Mouse (Mus musculus) T-helper 17 cell (primary cell): ENCODE measurements at regions not wholly inside any gene's neighbourhood (a gene's known extent, or its start where the extent isn't known, plus 50 kb on each side); places are given as distances from the start of the nearest gene placed in this dataset.

Experiments used
- in situ Hi-C, 2 experiments: fragments of 300-600 bp; cut with MboI, MseI; formaldehyde crosslinking; loops; 1 replicate in 1 of 2; 2 replicates in 1 of 2; pipeline ENCODE4 v1.15.1; 2025; ENCODE audit warnings: high pct_unique_total_duplicates in 2 of 2

DNA sequence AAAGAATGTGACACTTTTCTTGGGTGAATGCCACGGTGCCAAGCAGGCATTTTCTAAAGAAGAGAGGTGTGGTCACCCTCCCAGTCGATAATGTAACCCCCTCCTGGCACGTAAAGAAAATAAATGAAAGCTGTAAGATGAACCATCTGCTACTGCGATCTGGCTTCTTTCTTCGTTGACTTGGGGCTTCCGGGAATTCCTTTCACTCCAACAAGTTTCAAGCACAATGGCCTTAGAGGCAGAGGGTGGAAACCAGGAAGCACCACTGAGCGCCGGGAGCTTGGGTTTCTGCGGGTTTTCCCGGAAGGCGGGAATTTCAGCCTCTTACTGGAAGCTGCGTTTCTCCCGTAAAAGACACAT is 203.5 kb downstream of the C1d start:
- in situ Hi-C loops = loop anchor here in 1 of 2 experiments (25.0 kb wide), 1 partner anchor 1024 kb away; no protein-coding TSS in a partner anchor

DNA sequence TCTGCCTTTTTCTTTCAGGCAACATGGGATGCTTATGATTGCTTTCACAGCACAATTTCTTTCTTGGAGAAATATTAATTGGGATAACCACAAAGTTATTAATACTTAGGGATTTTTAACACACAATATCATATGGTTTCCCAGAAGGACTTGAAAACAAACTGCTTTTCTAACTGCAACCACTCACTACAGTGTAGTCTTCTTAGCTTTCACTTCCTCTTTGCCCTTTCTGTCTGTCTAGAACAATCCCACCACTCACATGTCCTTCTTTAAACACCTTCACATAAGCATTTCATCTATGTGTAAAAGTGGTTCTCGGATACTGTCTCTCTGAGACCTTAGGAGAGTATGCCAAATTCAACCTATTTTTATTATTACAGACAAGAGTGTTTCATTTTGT is 204.3 kb downstream of the C1d start:
- in situ Hi-C loops = loop anchor here in 1 of 2 experiments (25.0 kb wide), 1 partner anchor 1024 kb away; no protein-coding TSS in a partner anchor

DNA sequence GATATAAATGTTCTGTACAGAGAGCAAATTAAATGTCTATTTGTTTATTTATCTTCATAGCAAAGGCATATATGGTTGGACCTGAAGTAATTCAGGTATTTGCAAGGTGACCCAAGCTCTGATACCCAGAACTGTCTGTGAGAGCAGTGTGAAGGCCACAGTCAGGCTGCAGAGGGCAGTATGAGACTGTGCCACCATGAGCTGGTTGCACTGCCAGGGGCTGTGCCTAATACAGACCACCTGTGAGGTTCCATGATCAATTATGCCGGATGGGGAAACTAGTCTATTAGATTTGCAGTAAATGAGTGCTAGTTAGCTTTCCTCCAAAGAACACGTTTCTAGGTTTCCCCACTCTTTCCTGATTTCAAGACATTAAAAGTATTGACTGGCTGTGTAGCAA is 207.5 kb downstream of the C1d start:
- in situ Hi-C loops = loop anchor here in 1 of 2 experiments (25.0 kb wide), 1 partner anchor 1028 kb away; no protein-coding TSS in a partner anchor

DNA sequence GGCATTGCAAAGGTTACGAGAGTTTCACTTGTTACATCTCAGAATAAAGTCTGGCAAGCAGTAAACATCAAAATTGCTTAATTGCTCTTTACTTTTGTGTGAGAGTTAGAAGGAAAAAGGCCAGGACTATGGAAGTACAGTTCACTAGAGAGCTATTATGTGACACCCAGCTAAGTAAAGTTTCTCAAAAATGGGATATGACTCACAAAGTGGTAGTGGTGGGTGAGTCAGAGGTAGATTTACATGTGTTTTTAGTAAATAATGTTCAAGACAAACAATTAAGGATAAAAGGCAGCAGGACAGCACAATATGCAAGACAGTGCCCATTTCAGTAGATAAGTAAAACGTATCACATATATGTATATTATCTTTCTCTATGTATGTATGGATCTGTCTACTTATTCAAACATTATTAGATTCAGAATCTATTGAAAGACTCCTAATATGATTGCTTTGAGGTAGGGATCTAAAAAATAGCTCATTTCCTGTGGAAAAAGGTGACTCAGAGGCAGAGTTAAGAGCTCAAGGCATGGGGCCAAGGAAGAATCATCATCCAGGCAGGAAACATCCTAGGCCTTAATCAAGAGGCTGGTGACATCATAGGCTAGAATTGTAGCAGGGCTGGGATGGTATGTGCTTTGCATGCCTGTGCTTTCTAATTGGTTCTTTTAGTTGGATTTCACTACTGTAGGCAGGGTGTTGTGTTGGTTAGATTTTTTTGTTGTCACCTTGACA is 211.2 kb downstream of the C1d start:
- in situ Hi-C loops = loop anchor here in 1 of 2 experiments (25.0 kb wide), 1 partner anchor 1031 kb away; no protein-coding TSS in a partner anchor

DNA sequence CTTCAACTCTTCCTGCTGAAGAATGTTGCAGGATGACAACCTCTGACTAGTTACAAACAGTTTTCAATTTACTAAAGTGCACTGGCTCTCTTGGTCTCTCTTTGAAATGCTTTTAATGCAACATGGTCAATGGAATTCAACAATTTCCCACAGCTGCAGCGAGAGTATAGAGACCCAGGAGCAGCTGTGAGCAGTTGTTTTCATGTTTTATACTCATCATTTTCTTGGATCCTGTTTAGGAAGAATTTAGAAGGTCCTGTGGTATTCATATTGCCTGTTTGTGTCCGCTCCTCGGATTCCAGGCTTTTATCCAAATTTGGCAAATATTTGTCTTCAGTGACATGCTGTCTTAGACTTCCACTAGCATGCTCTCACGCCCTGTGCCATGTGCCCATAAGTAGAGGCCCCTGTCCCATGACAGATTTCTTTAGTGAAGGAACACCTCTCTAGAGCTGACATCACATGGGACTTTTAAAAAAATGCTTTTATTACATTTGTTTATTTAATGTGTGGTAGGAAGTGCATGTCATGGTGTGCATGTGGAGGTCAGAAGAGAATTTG is 224.1 kb downstream of the C1d start:
- in situ Hi-C loops = no loop called here

DNA sequence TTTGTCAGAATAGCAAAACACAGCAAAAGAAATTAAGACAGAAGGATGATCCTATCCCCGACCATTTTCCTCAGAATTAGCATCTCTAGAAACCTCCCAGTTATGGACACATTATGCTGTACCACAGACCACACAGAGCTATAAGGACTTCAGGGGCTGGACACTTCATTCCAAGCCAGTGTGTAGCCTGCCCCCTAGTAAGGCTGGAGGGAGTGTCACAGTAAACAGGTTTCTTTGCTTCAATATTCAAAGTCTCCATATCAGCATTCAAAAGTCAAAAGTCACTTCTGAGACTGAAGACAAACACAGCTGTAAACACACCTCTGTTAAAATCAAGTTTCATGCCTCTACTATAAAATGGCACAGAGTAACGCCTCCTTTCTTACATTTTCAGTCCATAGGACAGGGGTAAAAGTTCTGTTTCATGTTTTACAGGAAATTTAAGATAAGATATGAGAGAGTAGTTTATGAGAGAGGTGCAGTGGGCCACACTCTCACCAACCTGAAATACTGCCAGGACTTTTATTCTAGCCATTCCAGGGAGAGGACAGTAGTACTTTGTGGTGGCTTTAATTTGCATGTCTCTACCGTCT is 226.6 kb downstream of the C1d start:
- in situ Hi-C loops = no loop called here

DNA sequence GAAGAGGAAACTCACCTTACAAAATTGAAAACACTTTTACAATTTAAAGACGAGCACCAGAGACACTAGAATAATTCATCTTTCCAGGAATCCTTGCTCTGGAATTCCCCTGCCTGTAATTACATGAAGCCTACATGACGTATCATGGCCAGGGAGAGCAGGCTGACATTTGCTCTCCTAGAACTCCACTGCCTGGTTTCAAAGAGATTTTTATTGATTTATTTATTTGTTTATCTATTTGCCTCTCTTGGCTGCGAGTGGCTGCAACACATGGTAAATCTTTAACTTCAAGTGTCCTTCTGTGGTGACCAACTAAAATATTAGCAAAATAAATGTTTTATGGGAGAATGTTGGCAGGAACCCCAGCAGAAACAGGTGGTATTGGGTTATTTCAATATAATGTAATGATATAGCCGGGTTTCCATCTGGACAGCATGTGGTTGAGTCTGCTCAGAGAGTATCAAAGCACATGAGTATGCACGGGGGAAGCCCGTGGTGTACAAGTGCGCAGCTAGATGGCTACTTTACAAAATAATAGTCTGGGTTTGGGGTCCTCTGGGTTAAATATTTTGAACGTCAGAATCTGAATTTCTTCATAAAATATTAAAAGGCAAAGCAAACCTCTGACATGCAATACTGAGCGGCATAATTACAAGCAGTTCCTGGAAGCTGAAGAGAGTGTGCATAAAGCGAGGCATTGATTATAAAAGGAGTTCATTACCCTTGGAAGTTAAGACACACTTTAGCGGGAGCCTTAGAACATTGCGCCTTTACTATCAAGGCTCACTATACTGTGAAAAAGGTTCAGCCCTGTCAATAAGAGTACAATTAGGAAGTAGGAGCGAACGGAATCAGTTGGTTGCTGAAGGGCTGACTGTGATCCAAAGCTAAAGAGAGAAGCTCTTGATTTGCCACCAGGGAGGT is 244.0 kb downstream of the C1d start:
- in situ Hi-C loops = no loop called here

DNA sequence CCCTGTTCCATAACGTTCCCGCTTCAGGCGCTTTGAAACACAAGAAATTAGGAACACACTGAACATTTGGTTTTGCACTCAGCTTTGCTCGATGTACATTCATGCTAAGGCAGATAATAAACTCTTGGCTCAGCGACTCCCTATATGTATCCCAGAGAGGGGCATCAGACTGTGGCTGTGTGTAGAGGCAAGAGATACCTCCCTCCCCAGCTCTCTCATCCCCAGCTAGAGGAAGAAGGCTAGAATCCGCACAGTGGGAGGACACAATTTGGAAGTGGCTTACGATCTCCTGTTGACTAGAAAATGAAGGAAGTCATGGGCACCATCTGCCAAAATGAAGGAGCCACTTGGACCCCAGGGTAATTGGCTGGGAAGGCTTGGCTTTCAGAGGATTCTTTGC is 244.7 kb downstream of the C1d start:
- in situ Hi-C loops = no loop called here

DNA sequence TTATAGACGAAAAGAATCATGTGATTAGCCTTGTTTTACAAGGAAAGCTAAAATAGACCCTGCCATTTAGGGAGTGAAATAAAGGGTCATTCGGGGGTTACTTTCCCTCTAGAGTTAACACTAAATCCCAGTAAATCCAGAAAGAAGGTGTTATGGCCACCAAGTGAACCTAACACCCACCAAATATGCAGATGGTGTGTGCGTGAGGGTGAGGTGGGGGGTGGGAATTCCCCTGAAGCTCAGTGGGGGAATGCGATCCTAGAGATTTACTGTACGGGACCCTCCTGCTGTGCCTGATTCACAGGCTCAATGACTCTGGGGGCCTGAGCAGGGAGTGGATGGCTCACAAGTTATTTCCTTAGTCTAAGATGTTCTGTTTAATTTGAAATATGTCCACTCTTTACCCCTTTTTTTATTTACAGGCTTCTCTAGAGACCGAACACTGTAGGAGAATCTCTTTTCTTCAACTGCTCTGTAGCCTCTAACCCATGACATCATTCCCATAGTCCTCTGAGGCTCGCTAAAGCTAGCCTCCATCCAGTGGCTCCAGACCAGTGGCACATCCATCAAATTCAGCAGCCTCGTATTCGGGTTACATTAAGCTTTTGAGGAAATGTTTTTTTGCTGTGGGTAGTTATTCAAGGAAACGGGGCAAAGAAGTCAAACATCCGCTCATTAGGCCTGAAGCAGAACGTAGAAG is 265.0 kb downstream of the C1d start:
- in situ Hi-C loops = no loop called here

DNA sequence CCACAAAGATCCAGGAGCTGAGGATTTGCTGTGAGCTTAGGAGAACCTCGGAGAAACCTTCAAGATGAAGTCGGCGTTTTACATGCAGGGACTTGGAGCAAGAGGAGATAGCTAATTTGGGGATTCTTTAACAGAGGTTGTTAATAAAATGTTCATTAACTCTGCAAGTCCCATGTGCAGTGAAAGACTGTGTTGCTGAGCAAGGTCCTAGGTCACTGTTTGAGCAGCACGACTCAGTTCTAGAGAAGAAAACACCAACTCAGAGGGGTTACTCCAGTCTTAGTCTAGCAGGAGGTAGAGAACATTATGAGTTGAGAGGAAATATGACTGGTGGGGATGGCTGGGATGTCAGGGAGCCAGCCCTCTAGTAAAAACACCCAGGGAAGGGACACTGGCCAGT is 265.9 kb downstream of the C1d start:
- in situ Hi-C loops = no loop called here

DNA sequence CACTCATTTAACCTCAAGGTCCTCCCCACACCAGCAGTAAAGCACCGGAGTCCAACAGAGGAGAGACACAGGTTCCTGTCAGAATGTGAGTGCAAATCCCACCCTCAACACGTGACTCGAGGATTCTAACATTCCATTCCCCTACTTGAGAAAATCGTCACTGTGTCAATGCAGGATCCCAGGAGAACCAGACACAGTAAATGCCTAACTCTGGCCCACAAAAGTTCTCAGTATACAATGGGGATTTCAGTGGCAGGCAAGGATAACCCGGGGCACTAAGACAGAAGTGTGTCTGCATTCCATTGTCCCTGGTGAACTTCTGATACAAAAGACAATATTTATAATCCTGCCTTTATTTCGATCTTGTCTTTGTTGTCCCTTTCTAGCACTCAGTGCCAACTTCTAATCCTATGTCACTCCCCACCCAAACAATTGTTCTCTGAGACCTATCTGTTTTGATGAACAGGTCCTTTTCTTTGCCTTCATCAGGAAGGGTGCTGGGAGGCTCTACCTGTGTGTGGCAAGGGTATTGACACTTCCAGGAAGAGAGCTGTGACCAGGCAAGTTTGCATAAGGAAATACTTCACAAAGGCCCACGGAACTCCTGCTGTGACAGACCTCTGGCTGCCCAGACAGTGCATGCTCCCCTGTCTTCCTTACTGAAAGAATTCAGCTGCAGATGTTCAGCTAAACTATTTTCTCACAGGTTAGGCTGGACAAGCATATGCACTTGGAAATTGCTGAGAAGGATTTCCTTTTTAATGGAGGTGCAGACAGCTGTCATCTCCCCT is 267.8 kb downstream of the C1d start:
- in situ Hi-C loops = loop anchor here in 1 of 2 experiments (5.0 kb wide), 1 partner anchor 62 kb away; no protein-coding TSS in a partner anchor

DNA sequence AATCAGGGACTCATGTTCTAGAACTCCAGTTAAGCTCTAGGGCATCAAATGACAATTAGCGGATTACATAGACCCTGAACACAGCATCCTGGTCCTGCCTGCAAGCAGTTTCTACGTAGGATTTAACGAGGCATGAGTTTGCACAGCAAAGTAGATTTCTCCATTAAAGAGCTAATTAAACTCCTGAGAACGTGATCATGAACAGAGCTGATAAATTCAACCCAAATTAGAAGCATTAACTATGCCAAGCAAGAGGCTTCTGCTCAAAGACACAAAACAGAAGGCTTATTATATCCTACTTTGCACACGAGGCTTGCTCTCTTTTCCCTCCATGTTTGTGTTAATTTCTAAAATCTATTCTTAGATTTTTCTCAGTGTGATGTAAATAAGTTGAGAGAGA is 269.1 kb downstream of the C1d start:
- in situ Hi-C loops = loop anchor here in 1 of 2 experiments (5.0 kb wide), 1 partner anchor 61 kb away; no protein-coding TSS in a partner anchor

DNA sequence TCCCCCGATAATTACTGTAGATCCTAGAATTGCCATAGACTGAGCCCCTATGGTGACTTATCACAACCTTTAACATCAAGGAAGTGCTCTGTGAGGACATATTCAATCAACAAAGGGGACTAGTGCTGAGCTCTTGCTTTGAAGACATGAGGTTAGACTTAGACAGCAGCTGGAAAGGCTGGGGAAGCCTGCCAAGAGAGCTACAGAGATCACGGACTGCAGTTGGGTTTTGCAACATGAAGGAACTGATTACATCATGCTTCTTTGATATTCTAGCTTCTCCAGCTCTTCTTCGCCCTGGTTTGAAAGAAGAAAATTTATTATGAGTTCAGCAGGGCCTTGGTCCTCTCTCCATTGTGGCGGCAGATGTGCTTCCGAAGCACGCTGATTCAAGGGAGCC is 271.2 kb downstream of the C1d start:
- in situ Hi-C loops = loop anchor here in 1 of 2 experiments (5.0 kb wide), 1 partner anchor 59 kb away; no protein-coding TSS in a partner anchor

DNA sequence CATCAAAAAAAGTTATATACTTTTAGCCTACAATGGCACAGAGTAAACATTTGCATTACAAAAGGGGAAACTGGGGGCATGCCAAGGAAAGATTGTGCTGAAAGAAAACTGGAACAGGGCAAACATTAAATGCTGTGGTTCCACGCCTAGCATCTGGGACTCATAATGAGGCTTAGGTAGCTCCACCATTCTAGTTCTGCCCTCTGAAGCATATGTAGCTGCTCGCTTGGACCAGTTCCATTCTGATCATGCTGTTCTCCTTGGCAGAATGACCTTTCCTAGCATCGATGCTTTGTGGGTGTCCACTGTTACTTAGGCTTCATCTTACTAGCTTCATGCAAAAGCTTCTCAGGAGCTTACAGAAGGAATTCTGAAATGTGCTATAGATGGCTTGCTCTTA is 276.3 kb downstream of the C1d start:
- in situ Hi-C loops = no loop called here

DNA sequence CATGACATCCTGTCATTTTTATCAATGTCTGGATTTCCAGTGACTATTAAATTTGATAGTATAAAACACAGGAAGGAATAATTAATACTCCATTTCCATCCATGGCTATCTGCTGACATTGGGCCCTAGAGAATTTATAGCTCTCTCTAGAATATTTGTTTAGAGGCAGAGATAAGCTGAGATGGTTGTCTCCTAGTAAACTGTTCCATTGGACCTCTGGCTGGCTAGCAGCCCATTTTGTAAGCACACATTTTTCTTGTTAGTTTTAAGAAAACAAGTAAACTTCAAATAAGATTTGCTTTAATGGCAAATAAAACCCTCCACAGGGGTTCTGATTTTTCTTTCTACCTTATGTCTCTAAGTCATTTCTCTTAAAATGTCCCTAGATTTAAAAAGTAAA is 288.9 kb downstream of the C1d start:
- in situ Hi-C loops = no loop called here

DNA sequence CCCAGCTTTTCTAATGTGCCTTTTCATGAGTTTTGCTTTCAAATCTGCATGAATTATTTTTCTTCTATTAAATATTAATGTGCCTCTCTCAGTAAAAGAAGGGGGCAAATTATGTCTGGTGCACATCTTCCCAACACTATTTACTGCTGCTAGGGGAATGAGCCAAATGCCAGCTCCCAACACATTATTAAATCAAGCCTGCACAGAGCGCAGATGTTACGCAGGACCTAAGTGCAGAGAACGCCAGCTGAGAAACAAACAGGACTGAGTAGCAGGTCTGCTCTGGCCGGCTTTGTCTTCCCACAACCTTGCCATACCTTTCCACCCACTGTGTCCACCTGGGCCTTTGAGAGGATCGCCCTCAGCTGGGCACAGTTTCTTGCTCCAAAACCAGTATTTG is 291.8 kb downstream of the C1d start:
- in situ Hi-C loops = no loop called here

DNA sequence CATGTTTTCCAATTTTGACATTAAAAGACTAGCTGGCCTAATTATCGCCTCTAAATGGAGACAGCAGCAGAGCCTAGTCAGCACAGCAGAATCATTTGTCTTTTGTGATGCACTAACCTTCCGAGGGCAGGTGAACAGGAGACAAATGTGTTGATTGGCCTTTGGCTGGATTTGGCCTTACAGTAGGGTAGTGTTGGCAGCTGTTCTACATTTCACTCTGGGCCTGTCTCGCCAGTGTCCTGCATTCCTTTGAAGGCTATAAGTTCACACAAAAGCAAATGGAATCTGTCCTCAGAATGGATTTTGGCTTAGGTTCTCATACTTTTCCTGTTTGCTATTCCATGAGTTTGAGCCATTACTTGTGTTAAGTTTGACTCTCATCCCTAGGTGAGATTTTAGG is 297.9 kb downstream of the C1d start:
- in situ Hi-C loops = no loop called here

DNA sequence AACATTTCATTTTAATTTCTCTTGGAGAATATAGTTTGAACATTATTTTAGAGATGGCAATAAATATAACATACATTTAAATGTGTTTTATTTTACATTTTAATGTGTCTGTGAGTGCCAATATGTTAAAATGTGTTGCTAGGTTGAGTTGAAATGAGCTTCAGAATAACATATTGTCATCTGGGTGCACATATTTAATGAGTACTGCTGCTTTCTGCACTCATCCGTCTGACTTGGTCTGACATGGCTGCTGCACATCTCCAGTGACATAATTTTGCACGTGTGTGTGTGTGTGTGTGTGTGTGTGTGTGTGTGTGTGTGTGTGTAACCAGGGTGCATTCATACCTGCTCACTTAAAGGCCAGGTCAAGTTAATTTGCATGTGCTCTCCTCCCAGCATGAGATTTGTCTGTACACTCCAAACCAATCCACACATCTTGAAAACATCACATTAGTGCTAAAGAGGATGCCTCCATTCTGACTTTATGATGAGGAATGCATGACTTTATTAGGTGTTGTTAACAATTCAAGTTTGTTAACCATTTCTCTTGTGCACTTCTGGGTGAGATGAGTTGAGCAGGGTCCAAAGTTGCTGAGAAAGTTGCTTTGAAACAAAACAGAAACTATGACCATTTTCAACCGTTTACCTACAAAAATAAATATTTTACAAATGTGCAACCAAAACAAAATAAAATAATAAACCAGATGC is 334.6 kb downstream of the C1d start:
- in situ Hi-C loops = no loop called here

DNA sequence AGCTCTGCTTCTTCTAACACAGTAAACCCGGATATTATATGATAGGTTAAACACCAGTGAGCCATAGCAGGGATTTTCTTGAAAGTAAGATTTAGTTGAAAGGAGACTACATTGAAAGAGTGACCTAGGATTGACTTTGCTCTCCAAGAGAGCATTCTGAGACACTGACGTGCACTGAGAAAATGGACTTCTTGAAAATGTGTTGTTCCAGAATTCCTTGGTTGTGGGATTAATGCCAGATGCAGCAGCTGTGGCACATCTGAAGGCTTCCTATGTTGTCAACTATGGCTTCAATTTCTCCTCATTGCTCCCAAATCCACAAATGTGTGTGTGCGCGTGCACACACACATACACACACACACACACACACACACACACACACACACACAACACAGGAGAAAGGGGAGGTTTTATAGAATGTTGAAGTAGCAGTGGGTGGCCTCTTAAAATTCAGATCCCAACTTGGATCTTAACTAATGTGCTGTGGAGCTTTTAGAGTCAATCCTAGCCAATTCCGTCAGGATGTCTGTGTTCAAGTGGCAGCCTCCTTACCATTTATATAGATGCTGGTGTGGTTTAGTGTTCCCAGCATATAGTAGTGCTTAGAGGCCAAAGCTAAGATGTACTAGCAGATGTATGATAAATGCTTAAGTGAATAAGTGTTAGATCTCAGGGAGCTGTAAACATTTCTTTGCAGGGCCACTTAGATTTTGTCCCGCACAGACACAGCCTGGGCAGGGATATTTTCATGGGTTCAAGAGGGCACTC is 346.5 kb downstream of the C1d start:
- in situ Hi-C loops = no loop called here
